Mouse (Mus musculus) limb, embryonic 15.5 days (tissue): ENCODE data around the gene Gfer. TPM values are rescaled to one million over a fixed set of nuclear protein-coding genes. Genes with fewer than 3 reads are reported as not detected.

ENCODE experiments used
- ATAC-seq: fragments of 200-750 bp; cut with Nextera tagmentation; 2 replicates; pipeline ENCODE4 v1.8.0; 2017; ENCODE audit warnings: low read depth, moderate TSS enrichment; ENCODE audit not compliant: insufficient number of reproducible peaks, low FRiP score, low TSS enrichment
- H3K27ac ChIP-seq: fragments of 300-500 bp; sonication (generic); 2 replicates; pipeline ENCODE4 v1.5.1; 2015; ENCODE audit warnings: moderate library complexity, mild to moderate bottlenecking, inconsistent platforms
- H3K27me3 ChIP-seq: fragments of 300-500 bp; sonication (generic); 2 replicates; pipeline ENCODE4 v1.6.1; 2015; ENCODE audit warnings: inconsistent platforms
- H3K36me3 ChIP-seq: fragments of 300-500 bp; sonication (generic); 2 replicates; pipeline ENCODE4 v1.6.1; 2015; ENCODE audit warnings: inconsistent platforms
- H3K4me1 ChIP-seq: fragments of 300-500 bp; sonication (generic); 2 replicates; pipeline ENCODE4 v1.6.1; 2015; ENCODE audit warnings: inconsistent platforms
- H3K4me2 ChIP-seq: fragments of 300-500 bp; sonication (generic); 2 replicates; pipeline ENCODE4 v1.6.1; 2015; ENCODE audit warnings: mild to moderate bottlenecking, inconsistent platforms
- H3K4me3 ChIP-seq: fragments of 300-500 bp; sonication (generic); 2 replicates; pipeline ENCODE4 v1.5.1; 2015; ENCODE audit warnings: mild to moderate bottlenecking, inconsistent platforms
- H3K9ac ChIP-seq: fragments of 300-500 bp; sonication (generic); 2 replicates; pipeline ENCODE4 v1.6.1; 2015; ENCODE audit warnings: inconsistent platforms
- H3K9me3 ChIP-seq: fragments of 300-500 bp; sonication (generic); 2 replicates; pipeline ENCODE4 v1.6.1; 2016; ENCODE audit warnings: inconsistent platforms
- WGBS: fragments of 180-500 bp; shearing (Covaris S2); methylation state at CpG from one replicate; pipeline ENCODE4 v1.1.7; 2015; 5-methylcytosine and 5-hydroxymethylcytosine counted together
- polyA plus RNA-seq: library from polyadenylated mRNA; unstranded; fragments of >200 nt; fragmentation: Nextera tagmentation; extraction: Ambion mirVana; gene quantifications from 2 replicates; pipeline ENCODE4 v1.2.1, GENCODE M21; 2015

Gfer gene
- polyA plus RNA-seq, 1 experiment from 2014 or later = 33.8 TPM

- Histone ChIP-seq H3K9ac (no peak overlapping the region), H3K27me3 (peaks cover 29% of the 10 kb centered on the region), H3K4me1 (peaks cover 29% of the 10 kb centered on the region), H3K4me2 (peak overlapping the region; percentile 51), H3K36me3 (no peaks in the 10 kb centered on the region), H3K27ac (peak overlapping the region; percentile 44; the same call in 1 of the 2 replicates), H3K9me3 (no peaks in the 10 kb centered on the region), H3K4me3 (peak overlapping the region; percentile 32)
- 0 out of 2 replicates have a peak, but pooled peaks have one; percentile 36 for ATAC-seq
- WGBS = 4% methylated on average over 19 of the region's 19 CpGs
Observed at GRCm38 (mm10) chr17:24653967-24654710, 41.8 kb downstream of the Gfer start.

GRCm38 (mm10) chr17:24651835-24652234 lies 44.1 kb downstream of the Gfer start:
- Histone ChIP-seq H3K27me3 (peaks cover 6% of the 10 kb centered on the region), H3K4me1 (peaks cover 29% of the 10 kb centered on the region), H3K4me3 (no peak overlapping the region), H3K9ac (no peak overlapping the region), H3K4me2 (no peak overlapping the region), H3K9me3 (no peaks in the 10 kb centered on the region), H3K27ac (no peak overlapping the region), H3K36me3 (peaks cover 6% of the 10 kb centered on the region; the same call in 1 of the 2 replicates)
- no peak for ATAC-seq
- 74% methylated on average over 3 of the region's 3 CpGs for WGBS

- H3K4me1 ChIP-seq = peaks cover 33% of the 10 kb centered on the region
- no peak overlapping the region for H3K27ac ChIP-seq
- no peaks in the 10 kb centered on the region for H3K27me3 ChIP-seq
- 77% methylated on average over 4 of the region's 4 CpGs for WGBS
- H3K9me3 ChIP-seq = no peaks in the 10 kb centered on the region
- H3K4me3 ChIP-seq = no peak overlapping the region
- no peak for ATAC-seq
- no peak overlapping the region for H3K9ac ChIP-seq
- H3K36me3 ChIP-seq = peaks cover 7% of the 10 kb centered on the region; the same call in 1 of the 2 replicates
- H3K4me2 ChIP-seq = no peak overlapping the region
Observed at GRCm38 (mm10) chr17:24650766-24651165, 45.2 kb downstream of the Gfer start.

- peak within 1 kb of the TSS; percentile 97 for H3K4me2 ChIP-seq
- H3K9ac ChIP-seq = peak within 1 kb of the TSS; percentile 89
- peak; percentile 56 for ATAC-seq
- H3K4me3 ChIP-seq = peak within 1 kb of the TSS; percentile 92
- WGBS = under 1% methylated on average over 33 of the region's 41 CpGs
- peak within 1 kb of the TSS; percentile 84 for H3K27ac ChIP-seq
- peaks cover 7% of the 10 kb centered on the region; the same call in 1 of the 2 replicates for H3K36me3 ChIP-seq
- H3K4me1 ChIP-seq = peaks cover 40% of the 10 kb centered on the region
- H3K27me3 ChIP-seq = no peaks in the 10 kb centered on the region
- H3K9me3 ChIP-seq = no peaks in the 10 kb centered on the region
Observed at GRCm38 (mm10) chr17:24650070-24650616, 45.8 kb downstream of the Gfer start, which contains the start of gene Slc9a3r2. TSS of gene Slc9a3r2 (minus strand) at chr17:24650327.

- peak overlapping the region; percentile 84 for H3K27ac ChIP-seq
- H3K9ac ChIP-seq = peak overlapping the region; percentile 89
- H3K4me1 ChIP-seq = peaks cover 45% of the 10 kb centered on the region
- WGBS = 1% methylated on average over 35 of the region's 35 CpGs
- H3K9me3 ChIP-seq = no peaks in the 10 kb centered on the region
- H3K4me3 ChIP-seq = peak overlapping the region; percentile 92
- H3K4me2 ChIP-seq = peak overlapping the region; percentile 97
- no peaks in the 10 kb centered on the region for H3K27me3 ChIP-seq
- H3K36me3 ChIP-seq = peaks cover 11% of the 10 kb centered on the region; the same call in 1 of the 2 replicates
- peak; percentile 20; the same call in 1 of the 2 replicates for ATAC-seq
Observed at GRCm38 (mm10) chr17:24649581-24650069, 46.3 kb downstream of the Gfer start.

GRCm38 (mm10) chr17:24648731-24649377 lies 47.1 kb downstream of the Gfer start:
- Histone ChIP-seq H3K27ac (no peak overlapping the region), H3K27me3 (no peaks in the 10 kb centered on the region), H3K9me3 (no peaks in the 10 kb centered on the region), H3K4me1 (peaks cover 53% of the 10 kb centered on the region), H3K4me3 (peak overlapping the region; percentile 92), H3K4me2 (peak overlapping the region; percentile 97), H3K9ac (no peak overlapping the region), H3K36me3 (peaks cover 13% of the 10 kb centered on the region; the same call in 1 of the 2 replicates)
- no peak for ATAC-seq
- WGBS = 66% methylated on average over 10 of the region's 10 CpGs

GRCm38 (mm10) chr17:24647493-24647892 lies 48.5 kb downstream of the Gfer start:
- Histone ChIP-seq H3K27me3 (no peaks in the 10 kb centered on the region), H3K4me3 (no peak overlapping the region), H3K9ac (peak overlapping the region; percentile 10; the same call in 1 of the 2 replicates), H3K4me1 (peaks cover 60% of the 10 kb centered on the region), H3K36me3 (peaks cover 13% of the 10 kb centered on the region; the same call in 1 of the 2 replicates), H3K4me2 (0 out of 2 replicates have a peak overlapping the region, but pooled peaks have one; percentile 7), H3K9me3 (no peaks in the 10 kb centered on the region), H3K27ac (peak overlapping the region; percentile 22; the same call in 1 of the 2 replicates)
- WGBS = 75% methylated on average over 11 of the region's 11 CpGs
- no peak for ATAC-seq

GRCm38 (mm10) chr17:24646381-24646780 lies 49.6 kb downstream of the Gfer start:
- H3K4me1 ChIP-seq = peaks cover 60% of the 10 kb centered on the region
- H3K27me3 ChIP-seq = no peaks in the 10 kb centered on the region
- no peak overlapping the region for H3K27ac ChIP-seq
- no peak for ATAC-seq
- no peaks in the 10 kb centered on the region for H3K9me3 ChIP-seq
- H3K4me3 ChIP-seq = no peak overlapping the region
- WGBS = 79% methylated on average over 4 of the region's 4 CpGs
- peaks cover 21% of the 10 kb centered on the region for H3K36me3 ChIP-seq
- H3K4me2 ChIP-seq = no peak overlapping the region
- H3K9ac ChIP-seq = no peak overlapping the region

GRCm38 (mm10) chr17:24645916-24646315 lies 50.0 kb downstream of the Gfer start:
- Histone ChIP-seq H3K9me3 (no peaks in the 10 kb centered on the region), H3K27me3 (no peaks in the 10 kb centered on the region), H3K4me3 (no peak overlapping the region), H3K27ac (peak overlapping the region; percentile 81; the same call in 1 of the 2 replicates), H3K36me3 (peaks cover 23% of the 10 kb centered on the region), H3K4me2 (no peak overlapping the region), H3K9ac (no peak overlapping the region), H3K4me1 (peaks cover 60% of the 10 kb centered on the region)
- 76% methylated on average over 3 of the region's 3 CpGs for WGBS
- ATAC-seq = no peak

- Histone ChIP-seq H3K27me3 (no peaks in the 10 kb centered on the region), H3K4me2 (no peak overlapping the region), H3K9ac (no peak overlapping the region), H3K4me3 (no peak overlapping the region), H3K9me3 (no peaks in the 10 kb centered on the region), H3K4me1 (peaks cover 63% of the 10 kb centered on the region), H3K36me3 (peaks cover 31% of the 10 kb centered on the region), H3K27ac (peak overlapping the region; percentile 81)
- WGBS = 73% methylated on average over 9 of the region's 9 CpGs
- no peak for ATAC-seq
Observed at GRCm38 (mm10) chr17:24644875-24645721, 50.9 kb downstream of the Gfer start.
